Mouse (Mus musculus) C2C12 (cell line): Measurements from ENCODE around the gene Fthl17a.

Experiments
- CTCF ChIP-seq: IDR thresholded peaks from one replicate; pipeline ENCODE4 v1.5.1; 2011; ENCODE audit not compliant: control insufficient read depth, insufficient read depth, insufficient read length
- MAX ChIP-seq: IDR thresholded peaks from one replicate; pipeline ENCODE4 v1.6.1; 2011; ENCODE audit warnings: mild to moderate bottlenecking, control low read depth
- MYOG ChIP-seq: IDR thresholded peaks from one replicate; pipeline ENCODE4 v1.6.1; 2011; ENCODE audit not compliant: control insufficient read depth, insufficient read length; ENCODE audit errors: extremely low read depth
- USF1 ChIP-seq: IDR thresholded peaks from one replicate; pipeline ENCODE4 v1.6.1; 2011; ENCODE audit warnings: low read depth, mild to moderate bottlenecking, control low read depth, moderate library complexity

DNA sequence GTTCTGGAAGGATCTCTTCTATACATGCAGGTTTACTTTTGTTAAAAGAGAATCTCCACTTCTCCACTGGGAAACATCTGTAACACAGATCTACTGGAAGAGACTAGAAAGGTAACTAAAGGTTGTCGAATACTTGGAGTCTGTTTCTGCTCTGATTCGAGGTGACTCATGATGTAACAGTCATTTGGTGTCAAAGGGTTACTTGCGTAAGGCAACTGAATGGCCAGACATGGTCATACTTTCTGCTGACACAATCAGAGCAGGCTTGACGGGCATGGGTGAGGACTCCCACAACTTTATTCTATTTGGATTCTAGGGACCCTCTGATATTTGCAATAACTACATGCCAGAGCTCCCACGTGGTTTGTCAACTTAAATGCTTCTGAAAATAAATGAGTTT, 43.3 kb downstream of the Fthl17a start:
- TF ChIP-seq CTCF (no peak), MYOG (no peak), MAX (no peak), USF1 (no peak)
